Mouse (Mus musculus): ENCODE data around the gene Rnd1.

GRCm38 (mm10) chr15:98673732-98674131 is 3.5 kb downstream of the Rnd1 start:
- no peak for TF ChIP-seq POLR2A (IDR thresholded peaks at IDR 0.05; ENCODE audit: extremely low read depth, insufficient read depth, low read length)
- no peak for TF ChIP-seq CTCF (IDR thresholded peaks at IDR 0.05; ENCODE audit: extremely low read depth, insufficient read depth, low read length)

All from cortical plate, adult 2 months (tissue).